Mouse (Mus musculus) neural tube, embryonic 15.5 days (tissue): ENCODE measurements around the gene Nr1h4. TPM values are rescaled to one million over a fixed set of nuclear protein-coding genes. Genes with fewer than 3 reads are reported as not detected.
"Not testable (repeated sequence)": the region's sequence is repeated elsewhere in the genome, so short reads cannot be mapped to it uniquely, and the experiment has no call there.

Experiments
- ATAC-seq: fragments of 200-750 bp; cut with Nextera tagmentation; 2 replicates; pipeline ENCODE4 v1.8.0; 2017; ENCODE audit warnings: mild to moderate bottlenecking, moderate TSS enrichment, moderate library complexity; ENCODE audit not compliant: low FRiP score
- H3K27ac ChIP-seq: fragments of 300-500 bp; sonication (generic); replicated peaks from 2 replicates; pipeline ENCODE4 v1.5.1; 2015; ENCODE audit warnings: mild to moderate bottlenecking, inconsistent platforms
- H3K27me3 ChIP-seq: fragments of 300-500 bp; sonication (generic); replicated peaks from 2 replicates; pipeline ENCODE4 v1.6.1; 2015; ENCODE audit warnings: inconsistent platforms
- H3K36me3 ChIP-seq: fragments of 300-500 bp; sonication (generic); 2 replicates; pipeline ENCODE4 v1.6.1; 2015; ENCODE audit warnings: inconsistent platforms
- H3K4me1 ChIP-seq: fragments of 300-500 bp; sonication (generic); 2 replicates; pipeline ENCODE4 v1.6.1; 2015; ENCODE audit warnings: inconsistent platforms
- H3K4me2 ChIP-seq: fragments of 300-500 bp; sonication (generic); 2 replicates; pipeline ENCODE4 v1.6.1; 2015; ENCODE audit warnings: inconsistent platforms, mild to moderate bottlenecking, moderate library complexity
- H3K4me3 ChIP-seq: fragments of 300-500 bp; sonication (generic); replicated peaks from 2 replicates; pipeline ENCODE4 v1.5.1; 2015; ENCODE audit warnings: mild to moderate bottlenecking, inconsistent platforms
- H3K9ac ChIP-seq: fragments of 300-500 bp; sonication (generic); replicated peaks from 2 replicates; pipeline ENCODE4 v1.6.1; 2015; ENCODE audit warnings: mild to moderate bottlenecking, inconsistent platforms
- H3K9me3 ChIP-seq: fragments of 300-500 bp; sonication (generic); replicated peaks from 2 replicates; pipeline ENCODE4 v1.6.1; 2016; ENCODE audit warnings: inconsistent platforms
- WGBS: fragments of 180-500 bp; shearing (Covaris S2); methylation state at CpG from one replicate; pipeline ENCODE4 v1.1.7; 2015; ENCODE audit warnings: mixed read lengths; 5-methylcytosine and 5-hydroxymethylcytosine counted together
- polyA plus RNA-seq: library from polyadenylated mRNA; unstranded; fragments of >200 nt; fragmentation: Nextera tagmentation; extraction: Ambion mirVana; gene quantifications from 2 replicates; pipeline ENCODE4 v1.2.1, GENCODE M21; 2015

Nr1h4 gene
- 3.1 TPM in 1 of 2 replicates, not detected in the other for polyA plus RNA-seq

GRCm38 (mm10) chr10:89532929-89533727 is at the start of gene Nr1h4:
Gene Nr1h4, minus strand, starts transcription at chr10:89533585.
- WGBS: 70% methylated on average over 17 of the region's 17 CpGs
- no peak within 1 kb of the TSS for H3K27ac ChIP-seq
- H3K9ac ChIP-seq: no peak within 1 kb of the TSS
- ATAC-seq: no peak
- no peaks in the 10 kb centered on the region for H3K36me3 ChIP-seq
- H3K4me2 ChIP-seq: no peak within 1 kb of the TSS
- H3K4me1 ChIP-seq: peaks cover 9% of the 10 kb centered on the region
- no peak within 1 kb of the TSS for H3K4me3 ChIP-seq
- H3K9me3 ChIP-seq: no peaks in the 10 kb centered on the region
- H3K27me3 ChIP-seq: no peaks in the 10 kb centered on the region

- Histone ChIP-seq H3K9me3 (no peaks in the 10 kb centered on the region), H3K27ac (no peak overlapping the region), H3K27me3 (no peaks in the 10 kb centered on the region), H3K4me3 (no peak overlapping the region), H3K4me1 (no peaks in the 10 kb centered on the region), H3K9ac (no peak overlapping the region), H3K4me2 (no peak overlapping the region), H3K36me3 (no peaks in the 10 kb centered on the region)
- no peak for ATAC-seq
- WGBS: 97% methylated on average over 4 of the region's 4 CpGs
These were observed 45.4 kb upstream of the Nr1h4 start for GRCm38 (mm10) chr10:89578801-89579200.

- ATAC-seq: no peak
- Histone ChIP-seq H3K4me3 (no peak overlapping the region), H3K27ac (no peak overlapping the region), H3K36me3 (no peaks in the 10 kb centered on the region), H3K4me2 (no peak overlapping the region), H3K27me3 (no peaks in the 10 kb centered on the region), H3K4me1 (no peaks in the 10 kb centered on the region), H3K9ac (no peak overlapping the region), H3K9me3 (no peaks in the 10 kb centered on the region)
- 88% methylated on average over 3 of the region's 3 CpGs for WGBS
These were observed 44.3 kb upstream of the Nr1h4 start for GRCm38 (mm10) chr10:89577666-89578065.

GRCm38 (mm10) chr10:89573421-89573820 is 40.0 kb upstream of the Nr1h4 start:
- H3K36me3 ChIP-seq: no peaks in the 10 kb centered on the region
- 94% methylated on average over 3 of the region's 3 CpGs for WGBS

GRCm38 (mm10) chr10:89572946-89573345 is 39.6 kb upstream of the Nr1h4 start:
- Histone ChIP-seq H3K27me3 (no peaks in the 10 kb centered on the region), H3K4me3 (no peak overlapping the region), H3K9me3 (no peaks in the 10 kb centered on the region), H3K9ac (no peak overlapping the region), H3K27ac (no peak overlapping the region), H3K36me3 (no peaks in the 10 kb centered on the region), H3K4me2 (no peak overlapping the region), H3K4me1 (no peaks in the 10 kb centered on the region)
- no peak for ATAC-seq
- WGBS: 93% methylated on average over 6 of the region's 6 CpGs

More at GRCm38 (mm10) chr10:89573421-89573820, 40.0 kb upstream of the Nr1h4 start:
- H3K4me1 ChIP-seq: no peaks in the 10 kb centered on the region
- no peak overlapping the region for H3K4me3 ChIP-seq
- no peak overlapping the region for H3K4me2 ChIP-seq
- no peaks in the 10 kb centered on the region for H3K27me3 ChIP-seq
- ATAC-seq: no peak
- no peak overlapping the region for H3K27ac ChIP-seq
- no peaks in the 10 kb centered on the region for H3K9me3 ChIP-seq
- H3K9ac ChIP-seq: no peak overlapping the region

- no peaks in the 10 kb centered on the region for H3K36me3 ChIP-seq
- H3K4me1 ChIP-seq: no peaks in the 10 kb centered on the region
- no peak overlapping the region for H3K9ac ChIP-seq
- H3K9me3 ChIP-seq: no peaks in the 10 kb centered on the region
- 92% methylated on average over 2 of the region's 2 CpGs for WGBS
- no peak overlapping the region for H3K4me2 ChIP-seq
- H3K27ac ChIP-seq: no peak overlapping the region
- H3K4me3 ChIP-seq: no peak overlapping the region
- no peaks in the 10 kb centered on the region for H3K27me3 ChIP-seq
- ATAC-seq: no peak
These were observed 34.0 kb upstream of the Nr1h4 start for GRCm38 (mm10) chr10:89567391-89567790.

GRCm38 (mm10) chr10:89565301-89566022 is 32.1 kb upstream of the Nr1h4 start:
- Histone ChIP-seq H3K4me2 (no peak overlapping the region), H3K27me3 (no peaks in the 10 kb centered on the region), H3K4me1 (no peaks in the 10 kb centered on the region), H3K9me3 (no peaks in the 10 kb centered on the region), H3K36me3 (no peaks in the 10 kb centered on the region), H3K9ac (no peak overlapping the region), H3K27ac (no peak overlapping the region), H3K4me3 (no peak overlapping the region)
- 88% methylated on average over 9 of the region's 9 CpGs for WGBS
- ATAC-seq: no peak

GRCm38 (mm10) chr10:89562113-89562512 is 28.7 kb upstream of the Nr1h4 start:
- no peak overlapping the region for H3K9ac ChIP-seq
- H3K4me1 ChIP-seq: no peaks in the 10 kb centered on the region
- H3K4me2 ChIP-seq: no peak overlapping the region
- no peak for ATAC-seq
- no peaks in the 10 kb centered on the region for H3K36me3 ChIP-seq
- no peak overlapping the region for H3K27ac ChIP-seq
- H3K9me3 ChIP-seq: no peaks in the 10 kb centered on the region
- no peak overlapping the region for H3K4me3 ChIP-seq
- no peaks in the 10 kb centered on the region for H3K27me3 ChIP-seq
- 95% methylated on average over 6 of the region's 6 CpGs for WGBS

- Histone ChIP-seq H3K9me3 (no peaks in the 10 kb centered on the region), H3K4me1 (no peaks in the 10 kb centered on the region), H3K9ac (no peak overlapping the region), H3K27ac (no peak overlapping the region), H3K4me3 (no peak overlapping the region), H3K36me3 (no peaks in the 10 kb centered on the region), H3K4me2 (no peak overlapping the region), H3K27me3 (no peaks in the 10 kb centered on the region)
- no peak for ATAC-seq
- 80% methylated on average over 3 of the region's 3 CpGs for WGBS
These were observed 26.0 kb upstream of the Nr1h4 start for GRCm38 (mm10) chr10:89559351-89559750.

- 86% methylated on average over 13 of the region's 13 CpGs for WGBS
- H3K9me3 ChIP-seq, H3K27ac ChIP-seq, H3K4me3 ChIP-seq, H3K36me3 ChIP-seq, H3K4me2 ChIP-seq, H3K27me3 ChIP-seq, H3K4me1 ChIP-seq, H3K9ac ChIP-seq, ATAC-seq: not testable (repeated sequence)
These were observed 21.5 kb upstream of the Nr1h4 start for GRCm38 (mm10) chr10:89554885-89555284.

- not testable (repeated sequence) for H3K27me3 ChIP-seq
- 92% methylated on average over 7 of the region's 7 CpGs for WGBS
These were observed 20.5 kb upstream of the Nr1h4 start for GRCm38 (mm10) chr10:89553855-89554254.

GRCm38 (mm10) chr10:89553015-89553414 is 19.6 kb upstream of the Nr1h4 start:
- H3K4me1 ChIP-seq: peaks cover 1% of the 10 kb centered on the region; the same call in 1 of the 2 replicates
- H3K27me3 ChIP-seq: no peaks in the 10 kb centered on the region
- 86% methylated on average over 5 of the region's 5 CpGs for WGBS

More at GRCm38 (mm10) chr10:89553855-89554254, 20.5 kb upstream of the Nr1h4 start:
- H3K4me3 ChIP-seq, H3K9ac ChIP-seq, H3K4me2 ChIP-seq, H3K36me3 ChIP-seq, H3K27ac ChIP-seq, ATAC-seq, H3K4me1 ChIP-seq, H3K9me3 ChIP-seq: not testable (repeated sequence)

More at GRCm38 (mm10) chr10:89553015-89553414, 19.6 kb upstream of the Nr1h4 start:
- Histone ChIP-seq H3K4me3 (no peak overlapping the region), H3K4me2 (no peak overlapping the region), H3K27ac (no peak overlapping the region), H3K36me3 (no peaks in the 10 kb centered on the region), H3K9ac (no peak overlapping the region), H3K9me3 (no peaks in the 10 kb centered on the region)
- ATAC-seq: no peak
